Mouse (Mus musculus) ES-Bruce4 (cell line): ENCODE results near the gene Sox5. TPM values are rescaled to one million over a fixed set of nuclear protein-coding genes. Genes with fewer than 3 reads are reported as not detected.

Experiments used
- H3K27ac ChIP-seq: 2 replicates; pipeline ENCODE4 v1.5.1; 2012; ENCODE audit warnings: low read length, inconsistent platforms; ENCODE audit not compliant: insufficient read depth
- H3K27me3 ChIP-seq: 2 replicates; pipeline ENCODE4 v1.6.1; 2012; ENCODE audit warnings: mild to moderate bottlenecking, low read length, inconsistent platforms; ENCODE audit not compliant: control insufficient read depth, poor library complexity, insufficient read depth, severe bottlenecking
- H3K36me3 ChIP-seq: 2 replicates; pipeline ENCODE4 v1.6.1; 2012; ENCODE audit warnings: inconsistent platforms, mild to moderate bottlenecking, low read length, moderate library complexity; ENCODE audit not compliant: control insufficient read depth, poor library complexity, insufficient read depth, severe bottlenecking
- H3K4me1 ChIP-seq: one replicate; pipeline ENCODE4 v1.8.1; 2011; ENCODE audit warnings: low read length; ENCODE audit not compliant: control insufficient read depth, insufficient read depth
- H3K4me3 ChIP-seq: 2 replicates; pipeline ENCODE4 v1.5.1; 2011; ENCODE audit warnings: low read depth, mild to moderate bottlenecking, low read length
- H3K9ac ChIP-seq: 2 replicates; pipeline ENCODE4 v1.6.1; 2012; ENCODE audit warnings: low read depth, mild to moderate bottlenecking, inconsistent platforms; ENCODE audit not compliant: poor library complexity, severe bottlenecking
- H3K9me3 ChIP-seq: replicated peaks from 2 replicates; pipeline ENCODE4 v1.6.1; 2012; ENCODE audit warnings: mild to moderate bottlenecking, low read length, inconsistent platforms; ENCODE audit not compliant: control insufficient read depth, poor library complexity, insufficient read depth, severe bottlenecking
- CTCF ChIP-seq: IDR thresholded peaks from one replicate; pipeline ENCODE4 v1.8.1; 2011; ENCODE audit warnings: low read depth, low read length
- EP300 ChIP-seq: IDR thresholded peaks from 2 replicates; pipeline ENCODE4 v1.6.1; 2011; ENCODE audit warnings: low read depth, low read length; ENCODE audit not compliant: insufficient read depth
- POLR2A ChIP-seq: IDR thresholded peaks from one replicate; pipeline ENCODE4 v1.8.1; 2011; ENCODE audit warnings: low read length; ENCODE audit not compliant: insufficient read depth
- polyA plus RNA-seq: library from polyadenylated mRNA; stranded (reverse); fragments of >200 nt; gene quantifications from 2 replicates; pipeline ENCODE4 v1.2.4, GENCODE M21; 2011; ENCODE audit warnings: low read depth; ENCODE audit not compliant: missing spikeins, insufficient read depth, insufficient read length

Gene Sox5
- polyA plus RNA-seq, 1 experiment: not detected

DNA sequence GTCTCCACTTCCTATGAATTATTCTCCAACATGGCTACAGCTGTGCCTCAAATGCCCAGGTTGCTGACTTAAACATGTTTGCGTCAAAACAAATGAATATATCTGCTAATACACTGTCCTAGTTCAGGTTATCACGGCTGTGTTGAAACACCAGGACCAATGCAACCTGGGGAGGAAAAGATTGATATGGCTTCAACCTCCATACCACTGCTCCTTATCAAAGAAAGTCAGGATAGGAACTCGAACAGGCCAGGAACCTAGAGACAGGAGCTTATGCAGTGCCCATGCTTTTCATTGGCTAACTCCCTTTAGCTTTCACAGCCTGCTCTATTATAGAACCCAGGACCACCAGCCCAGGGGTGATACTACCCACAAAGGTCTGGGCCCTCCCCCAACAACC is 606.2 kb downstream of the Sox5 start:
- H3K36me3 ChIP-seq: no peaks in the 10 kb centered on the region
- H3K4me3 ChIP-seq: no peak overlapping the region
- no peak overlapping the region for H3K27ac ChIP-seq
- H3K4me1 ChIP-seq: no peaks in the 10 kb centered on the region
- no peaks in the 10 kb centered on the region for H3K9me3 ChIP-seq
- no peak for TF ChIP-seq POLR2A
- TF ChIP-seq EP300: no peak
- TF ChIP-seq CTCF: no peak
- no peaks in the 10 kb centered on the region; the same call in 1 of the 2 replicates for H3K27me3 ChIP-seq
- H3K9ac ChIP-seq: no peak overlapping the region

DNA sequence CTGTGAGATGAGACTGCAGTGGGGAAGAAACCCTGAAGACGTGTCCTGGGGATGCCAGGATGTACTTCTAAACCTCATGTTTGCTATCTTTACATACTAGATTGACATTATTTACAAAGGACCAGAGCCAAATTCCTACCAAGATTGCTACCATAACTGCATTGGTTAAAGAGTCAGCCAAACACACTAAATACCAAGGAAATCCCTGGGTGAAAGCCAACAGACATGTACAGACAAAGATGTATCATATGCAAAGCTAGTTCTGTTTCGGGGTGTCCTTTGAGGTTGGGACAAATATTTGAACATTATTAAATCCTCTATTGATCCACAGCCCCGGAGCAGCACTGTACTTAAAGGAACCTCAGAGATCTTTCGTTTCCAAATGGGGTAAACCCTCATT is 611.2 kb downstream of the Sox5 start:
- H3K4me1 ChIP-seq: no peaks in the 10 kb centered on the region
- no peak overlapping the region for H3K27ac ChIP-seq
- TF ChIP-seq CTCF (no peak), EP300 (no peak), POLR2A (no peak)
- no peaks in the 10 kb centered on the region for H3K36me3 ChIP-seq
- no peaks in the 10 kb centered on the region for H3K9me3 ChIP-seq
- no peak overlapping the region for H3K4me3 ChIP-seq
- no peaks in the 10 kb centered on the region for H3K27me3 ChIP-seq
- no peak overlapping the region for H3K9ac ChIP-seq

DNA sequence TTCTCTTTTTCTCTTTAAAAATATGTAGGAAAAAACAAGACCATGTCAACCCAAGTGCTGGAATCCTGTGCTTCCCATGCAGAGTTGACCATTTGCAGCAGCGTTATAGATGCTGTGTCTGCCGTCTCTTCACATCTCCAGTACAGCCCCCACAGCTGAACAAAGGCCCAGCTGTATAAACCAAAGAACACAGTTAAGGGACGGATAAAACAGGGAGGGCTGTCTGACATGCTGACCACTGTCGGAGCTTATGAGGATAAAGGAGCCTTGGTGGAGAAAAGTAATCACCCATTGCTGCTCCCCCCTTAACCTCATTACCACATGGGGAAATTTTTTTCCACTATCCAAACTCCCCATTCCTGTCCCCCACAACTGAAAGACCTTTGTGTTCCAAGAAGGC is 612.0 kb downstream of the Sox5 start:
- no peak for TF ChIP-seq CTCF
- TF ChIP-seq EP300: no peak
- no peak for TF ChIP-seq POLR2A
- no peak overlapping the region for H3K27ac ChIP-seq
- H3K27me3 ChIP-seq: no peaks in the 10 kb centered on the region
- no peaks in the 10 kb centered on the region for H3K9me3 ChIP-seq
- H3K9ac ChIP-seq: no peak overlapping the region
- H3K36me3 ChIP-seq: no peaks in the 10 kb centered on the region
- H3K4me1 ChIP-seq: no peaks in the 10 kb centered on the region
- no peak overlapping the region for H3K4me3 ChIP-seq

GRCm38 (mm10) chr6:144168696-144169476 is 612.9 kb downstream of the Sox5 start:
- no peaks in the 10 kb centered on the region for H3K4me1 ChIP-seq
- H3K27ac ChIP-seq: no peak overlapping the region
- no peak overlapping the region for H3K4me3 ChIP-seq
- H3K9me3 ChIP-seq: no peaks in the 10 kb centered on the region
- no peak overlapping the region for H3K9ac ChIP-seq
- H3K27me3 ChIP-seq: no peaks in the 10 kb centered on the region
- TF ChIP-seq CTCF: no peak
- no peaks in the 10 kb centered on the region for H3K36me3 ChIP-seq

DNA sequence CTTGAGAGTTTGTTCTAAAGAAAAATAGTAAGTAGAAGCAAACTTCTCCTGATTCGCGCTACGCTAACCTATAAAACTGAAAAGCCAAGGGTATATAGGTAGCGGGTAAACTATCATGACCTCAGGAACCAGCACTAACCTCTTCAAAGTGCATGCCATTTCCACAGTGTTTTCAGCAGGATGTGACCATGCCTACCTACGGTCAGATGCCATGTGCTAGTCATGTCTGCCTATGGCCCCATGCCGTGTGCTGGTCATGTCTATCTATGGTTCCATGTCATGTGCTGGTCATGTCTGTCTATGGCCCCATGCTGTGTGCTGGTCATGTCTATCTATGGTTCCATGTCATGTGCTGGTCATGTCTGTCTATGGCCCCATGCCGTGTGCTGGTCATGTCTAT is 614.7 kb downstream of the Sox5 start:
- Histone ChIP-seq H3K4me3 (no peak overlapping the region), H3K27me3 (no peaks in the 10 kb centered on the region), H3K9me3 (no peaks in the 10 kb centered on the region), H3K27ac (no peak overlapping the region), H3K4me1 (no peaks in the 10 kb centered on the region), H3K36me3 (no peaks in the 10 kb centered on the region), H3K9ac (no peak overlapping the region)
- TF ChIP-seq CTCF: no peak
- TF ChIP-seq EP300: no peak
- no peak for TF ChIP-seq POLR2A

- Histone ChIP-seq H3K9ac (no peak overlapping the region), H3K4me1 (no peaks in the 10 kb centered on the region), H3K27ac (no peak overlapping the region), H3K36me3 (no peaks in the 10 kb centered on the region), H3K4me3 (no peak overlapping the region), H3K9me3 (no peaks in the 10 kb centered on the region), H3K27me3 (no peaks in the 10 kb centered on the region)
- TF ChIP-seq EP300 (no peak), CTCF (no peak), POLR2A (no peak)
Observed at GRCm38 (mm10) chr6:144166651-144167050, 615.1 kb downstream of the Sox5 start.
